Mouse (Mus musculus) liver, embryonic 13.5 days (tissue): Measurements from ENCODE around the gene Cenpp. TPM values are rescaled to one million over a fixed set of nuclear protein-coding genes. Genes with fewer than 3 reads are reported as not detected.

ENCODE experiments used
- polyA plus RNA-seq: library from polyadenylated mRNA; unstranded; fragments of >200 nt; fragmentation: Nextera tagmentation; extraction: Ambion mirVana; gene quantifications from 2 replicates; pipeline ENCODE4 v1.2.1, GENCODE M21; 2015

Gene Cenpp
- polyA plus RNA-seq, 1 experiment from 2014 or later = 33.8 TPM

Other genes starting within 250 kb of the Cenpp start
- 10.1 and 11.7 TPM in 2 replicates for gene Ippk, start 231.5 kb downstream of the Cenpp start, polyA plus RNA-seq
- gene Tes3-ps, start 159.5 kb downstream of the Cenpp start, polyA plus RNA-seq = 1.0 TPM in 2 replicates
- gene Ecm2, start 148.0 kb downstream of the Cenpp start, polyA plus RNA-seq = 0.18 and 0.23 TPM in 2 replicates
- gene Aspn, start 108.3 kb downstream of the Cenpp start, polyA plus RNA-seq = 0.48 and 0.89 TPM in 2 replicates
- 0.48 and 0.53 TPM in 2 replicates for gene Omd, start 70.3 kb downstream of the Cenpp start, polyA plus RNA-seq
- 2.8 and 3.5 TPM in 2 replicates for gene Ogn, start 44.7 kb downstream of the Cenpp start, polyA plus RNA-seq
- gene Nol8, start 293 bp upstream of the Cenpp start, polyA plus RNA-seq = 13.9 and 15.5 TPM in 2 replicates
- 57.3 and 73.9 TPM in 2 replicates for gene Iars, start 29.3 kb upstream of the Cenpp start, polyA plus RNA-seq
- not detected in 2 replicates for gene Gm30302, start 146.2 kb upstream of the Cenpp start, polyA plus RNA-seq